In the genomic region with DNA sequence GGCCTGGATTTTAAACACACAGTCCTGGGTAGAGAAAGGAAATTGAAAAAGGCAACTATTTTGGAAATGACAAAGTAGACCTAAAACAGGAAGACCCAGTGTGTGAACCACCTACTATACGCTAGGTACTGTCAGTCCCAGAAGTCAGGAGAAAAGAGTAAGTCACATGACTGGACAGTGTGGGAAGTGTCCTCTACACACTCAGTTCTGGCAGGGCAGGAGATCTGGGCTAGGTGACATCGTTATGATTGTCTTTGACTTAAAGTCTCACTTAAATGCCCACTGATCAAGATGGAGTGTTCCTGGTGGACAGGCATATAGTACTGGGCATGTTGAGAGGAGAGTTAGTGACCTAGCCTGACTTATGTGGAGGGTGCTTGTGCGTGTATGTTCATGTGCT, we compare ENCODE assay signal across 9 mouse cellular contexts. TPM values are rescaled to one million over a fixed set of nuclear protein-coding genes. Genes with fewer than 3 reads are reported as not detected.
A peak's percentile ranks its signal among the peaks of the same experiment; 100 is the strongest.
DNase-seq lines count a peak whose midpoint lies in the region; ATAC-seq lines count a peak whose summit lies in the region.
"Had no signal": no experiment of that assay in that cellular context is flagged by ENCODE, and none has a peak within 500 bp of the region (broad histone marks: within the 10 kb centered on the region; RNA-seq: fewer than 3 reads in every experiment).

No protein-coding gene starts in this region.

- H3K4me3 ChIP-seq in heart, embryonic 13.5 days = no peak overlapping the region; the same call in 1 of the 2 replicates
- H3K4me3 ChIP-seq in lung, embryonic 16.5 days (ENCODE audit: low read length) = no peak overlapping the region
- no peak overlapping the region for H3K4me3 ChIP-seq in heart, embryonic 16.5 days (ENCODE audit: low read length)
- H3K4me3 ChIP-seq in stomach, embryonic 15.5 days (replicated peaks) = peak overlapping the region; percentile 10; the same call in 1 of the 2 replicates
- H3K4me3 ChIP-seq: left cerebral cortex, adult 2 months had no signal

- peaks cover 73% of the 10 kb centered on the region for H3K4me1 ChIP-seq in heart, embryonic 13.5 days
- peaks cover 63% of the 10 kb centered on the region for H3K4me1 ChIP-seq in lung, embryonic 16.5 days (replicated peaks; ENCODE audit: control insufficient read depth, insufficient read depth, low read length)
- H3K4me1 ChIP-seq in heart, embryonic 16.5 days (ENCODE audit: control insufficient read depth, insufficient read depth, low read length) = peaks cover 59% of the 10 kb centered on the region
- H3K4me1 ChIP-seq in stomach, embryonic 15.5 days = peaks cover 62% of the 10 kb centered on the region

- peak overlapping the region; percentile 85 for H3K4me2 ChIP-seq in heart, embryonic 13.5 days
- H3K4me2 ChIP-seq in lung, embryonic 16.5 days (ENCODE audit: low read depth, low read length) = peak overlapping the region; percentile 37
- peak overlapping the region; percentile 71 for H3K4me2 ChIP-seq in heart, embryonic 16.5 days (ENCODE audit: low read depth, low read length)
- peak overlapping the region; percentile 62 for H3K4me2 ChIP-seq in stomach, embryonic 15.5 days

- peak overlapping the region; percentile 68; the same call in 1 of the 2 replicates for H3K9ac ChIP-seq in heart, embryonic 13.5 days
- H3K9ac ChIP-seq in lung, embryonic 16.5 days (ENCODE audit: low read length) = peak overlapping the region; percentile 42; the same call in 1 of the 2 replicates
- H3K9ac ChIP-seq in heart, embryonic 16.5 days (ENCODE audit: low read length) = no peak overlapping the region; the same call in 1 of the 2 replicates
- no peak overlapping the region for H3K9ac ChIP-seq in stomach, embryonic 15.5 days

- H3K36me3 ChIP-seq in heart, embryonic 13.5 days = peaks cover 25% of the 10 kb centered on the region
- H3K36me3 ChIP-seq in lung, embryonic 16.5 days (ENCODE audit: control insufficient read depth, insufficient read depth, low read length) = peaks cover 9% of the 10 kb centered on the region
- H3K36me3 ChIP-seq in heart, embryonic 16.5 days (ENCODE audit: control insufficient read depth, insufficient read depth) = peaks cover 8% of the 10 kb centered on the region
- H3K36me3 ChIP-seq in stomach, embryonic 15.5 days = 0 out of 2 replicates have a peak, but pooled peaks cover 5% of the 10 kb centered on the region

- 82% methylated on average over 3 of the region's 3 CpGs for WGBS in heart, embryonic 13.5 days
- 84% methylated on average over 3 of the region's 3 CpGs for WGBS in lung, embryonic 16.5 days
- 88% methylated on average over 3 of the region's 3 CpGs for WGBS in heart, embryonic 16.5 days
- 91% methylated on average over 3 of the region's 3 CpGs for WGBS in stomach, embryonic 15.5 days

- no peak for DNase-seq in heart, adult 8-10 months (ENCODE audit: low spot score)
- no peak for DNase-seq in lung, postnatal 4 days
- DNase-seq in ovary, postnatal 14 days (ENCODE audit: low spot score) = no peak
- DNase-seq in adrenal gland, postnatal 36 days = no peak

- no peaks in the 10 kb centered on the region for H3K27me3 ChIP-seq in heart, embryonic 13.5 days (replicated peaks)
- no peaks in the 10 kb centered on the region for H3K27me3 ChIP-seq in lung, embryonic 16.5 days (ENCODE audit: control insufficient read depth, insufficient read depth, low read depth, low read length)
- no peaks in the 10 kb centered on the region for H3K27me3 ChIP-seq in heart, embryonic 16.5 days (ENCODE audit: control insufficient read depth, insufficient read depth, low read length)
- no peaks in the 10 kb centered on the region for H3K27me3 ChIP-seq in stomach, embryonic 15.5 days (replicated peaks)

- no peak for ATAC-seq in heart, embryonic 13.5 days (ENCODE audit: extremely low read depth, insufficient number of reproducible peaks, low FRiP score, low TSS enrichment)
- no peak for ATAC-seq in lung, embryonic 16.5 days (ENCODE audit: low read depth)
- no peak for ATAC-seq in heart, embryonic 16.5 days (replicated peaks; ENCODE audit: extremely low read depth, insufficient read depth, low FRiP score)
- ATAC-seq in stomach, embryonic 15.5 days (ENCODE audit: insufficient read depth, low FRiP score, low read depth) = no peak

- no peaks in the 10 kb centered on the region for H3K9me3 ChIP-seq in heart, embryonic 13.5 days
- H3K9me3 ChIP-seq in lung, embryonic 16.5 days (ENCODE audit: control insufficient read depth, low read length) = no peaks in the 10 kb centered on the region
- H3K9me3 ChIP-seq in heart, embryonic 16.5 days (replicated peaks; ENCODE audit: control insufficient read depth, low read length) = no peaks in the 10 kb centered on the region
- no peaks in the 10 kb centered on the region for H3K9me3 ChIP-seq in stomach, embryonic 15.5 days

- peak overlapping the region; percentile 88 for H3K27ac ChIP-seq in heart, embryonic 13.5 days (replicated peaks)
- peak overlapping the region; percentile 82 for H3K27ac ChIP-seq in lung, embryonic 16.5 days (ENCODE audit: low read length)
- peak overlapping the region; percentile 88 for H3K27ac ChIP-seq in heart, embryonic 16.5 days (ENCODE audit: low read length)
- peak overlapping the region; percentile 96 for H3K27ac ChIP-seq in stomach, embryonic 15.5 days
- H3K27ac ChIP-seq: left cerebral cortex, adult 2 months had no signal

RNA-seq across cellular contexts. Expression of a gene that starts 3.7 kb away (rescaled TPM):
- 450 and 490 TPM in 2 replicates for polyA plus RNA-seq in heart, embryonic 13.5 days (2015; fragmentation: Nextera tagmentation; extraction: Ambion mirVana)
- 10 to 100 TPM; 48.1 to 87.1 (median 65.2) TPM for total RNA-seq in heart, adult 8-10 months (2022)
- polyA plus RNA-seq in lung, embryonic 16.5 days (2015; fragmentation: Nextera tagmentation; extraction: Ambion mirVana) = 973 and 1,115 TPM in 2 replicates
- polyA plus RNA-seq in heart, embryonic 16.5 days (2015; fragmentation: Nextera tagmentation; extraction: Ambion mirVana) = 622 and 705 TPM in 2 replicates
- polyA plus RNA-seq in stomach, embryonic 15.5 days (2015; fragmentation: Nextera tagmentation; extraction: Ambion mirVana) = 866 and 946 TPM in 2 replicates
- total RNA-seq in adrenal gland, postnatal 36 days (2021) = 100 to 1,000 TPM; 396 to 515 TPM

RNA-seq across cellular contexts. Expression of a gene that starts 59.4 kb away (rescaled TPM):
- polyA plus RNA-seq in heart, embryonic 13.5 days (2015; fragmentation: Nextera tagmentation; extraction: Ambion mirVana) = 10.7 and 11.7 TPM in 2 replicates
- total RNA-seq in heart, adult 8-10 months (2022) = 1 to 10 TPM; 5.4 to 7.4 (median 6.7) TPM
- 18.8 and 21.5 TPM in 2 replicates for polyA plus RNA-seq in lung, embryonic 16.5 days (2015; fragmentation: Nextera tagmentation; extraction: Ambion mirVana)
- polyA plus RNA-seq in heart, embryonic 16.5 days (2015; fragmentation: Nextera tagmentation; extraction: Ambion mirVana) = 11.3 and 12.6 TPM in 2 replicates
- 14.0 and 17.2 TPM in 2 replicates for polyA plus RNA-seq in stomach, embryonic 15.5 days (2015; fragmentation: Nextera tagmentation; extraction: Ambion mirVana)
- 10 to 100 TPM; 12.9 to 15.3 TPM for total RNA-seq in adrenal gland, postnatal 36 days (2021)

Comparison
In these comparisons a context has a peak if more than half of its experiments do, and no peak if none do; other contexts are left out.
1. H3K9ac ChIP-seq: peak in heart, embryonic 13.5 days (single experiment) and lung, embryonic 16.5 days (single experiment); none in heart, embryonic 16.5 days (single experiment) and stomach, embryonic 15.5 days (single experiment).
2. Peak in every context shown above with its lines, with median percentiles within 50 percentile points of each other: H3K27ac ChIP-seq and H3K4me2 ChIP-seq.